Mouse (Mus musculus): ENCODE measurements around the gene Pex11a.

DNA sequence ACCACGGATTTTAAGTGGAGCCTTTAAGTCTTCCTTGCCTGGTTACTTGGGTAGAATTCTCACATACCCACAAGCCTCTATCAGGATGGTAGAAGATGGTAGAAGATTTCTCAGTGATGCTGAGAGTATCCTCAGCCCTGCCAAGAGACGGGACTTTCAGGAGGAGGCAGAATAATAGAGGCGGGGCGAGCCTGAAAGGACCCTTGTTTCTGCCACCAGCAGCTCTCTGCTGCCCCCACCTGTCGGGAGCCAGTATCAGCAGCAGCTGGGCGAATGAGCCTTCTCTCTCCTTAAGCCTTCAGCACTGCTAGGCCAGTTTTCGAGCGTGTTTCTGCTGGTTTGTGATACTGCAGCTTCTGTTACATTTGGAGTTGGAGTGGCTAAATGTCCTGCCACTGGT is 13.8 kb downstream of the Pex11a start:
- no peak for TF ChIP-seq MAFK (IDR thresholded peaks at IDR 0.05; ENCODE audit: insufficient read depth, low read depth, low read length)
- TF ChIP-seq ZC3H11A (IDR thresholded peaks at IDR 0.05; ENCODE audit: borderline replicate concordance, low read depth, low read length) = peak; percentile 39; the same call in 1 of the 2 replicates
- TF ChIP-seq HCFC1 (IDR thresholded peaks at IDR 0.05; ENCODE audit: borderline replicate concordance, insufficient read depth, low read length) = no peak

Measured in ES-E14 (cell line).